Mouse (Mus musculus) spleen, postnatal 4 days (tissue): Measurements from ENCODE around the gene Tmprss11a.

ENCODE experiments used
- DNase-seq, 2 experiments: peaks; one replicate each; pipeline ENCODE4 v3.0.0; 2022; ENCODE audit warnings: low spot score in 2 of 2

Tmprss11a gene

DNA sequence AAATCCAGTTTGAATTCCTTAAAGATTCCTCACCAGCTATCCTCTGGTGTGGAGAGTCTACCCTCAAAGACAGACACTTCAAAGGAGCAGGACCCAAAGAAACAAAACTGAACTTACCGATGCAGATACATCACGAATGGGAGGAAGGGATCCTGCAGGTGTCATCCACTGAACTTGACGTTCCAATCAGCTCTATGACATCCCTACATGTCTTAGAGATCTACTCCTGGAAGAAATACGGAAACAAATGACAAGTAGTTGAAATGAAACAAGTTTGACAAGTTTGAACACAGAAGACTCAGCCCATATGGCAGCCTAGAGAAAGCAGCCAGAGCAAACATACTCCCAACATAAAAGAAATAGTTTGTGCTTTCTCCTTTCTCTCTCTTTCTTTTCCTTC lies at the start of gene Tmprss11a:
Gene Tmprss11a (minus strand): TSS at position 101 of the 400 bp plus-strand sequence.
- no peak for DNase-seq

DNA sequence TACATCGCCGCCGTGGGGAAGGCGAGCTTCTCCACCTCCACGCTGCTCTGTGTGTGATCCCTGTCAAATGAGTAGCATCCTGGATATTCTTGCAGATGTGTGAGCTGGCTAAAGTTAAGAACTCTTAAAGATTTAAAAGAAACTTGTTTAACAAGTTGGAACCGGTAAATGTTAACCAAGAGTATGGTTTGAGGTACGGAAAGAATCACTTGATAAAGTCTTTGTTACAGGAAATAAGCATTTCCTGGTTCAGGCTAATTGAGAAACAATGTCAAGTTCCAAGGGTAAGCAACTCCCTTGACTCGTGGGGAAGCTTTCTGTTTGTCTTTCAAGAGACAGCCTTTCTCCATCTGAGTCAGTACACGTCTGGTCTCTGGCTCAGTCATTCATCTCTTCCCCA lies 49.7 kb upstream of the Tmprss11a start, which contains the start of gene Tmprss11g:
Gene Tmprss11g (minus strand): TSS at position 101 of the 400 bp plus-strand sequence.
- DNase-seq: no peak

DNA sequence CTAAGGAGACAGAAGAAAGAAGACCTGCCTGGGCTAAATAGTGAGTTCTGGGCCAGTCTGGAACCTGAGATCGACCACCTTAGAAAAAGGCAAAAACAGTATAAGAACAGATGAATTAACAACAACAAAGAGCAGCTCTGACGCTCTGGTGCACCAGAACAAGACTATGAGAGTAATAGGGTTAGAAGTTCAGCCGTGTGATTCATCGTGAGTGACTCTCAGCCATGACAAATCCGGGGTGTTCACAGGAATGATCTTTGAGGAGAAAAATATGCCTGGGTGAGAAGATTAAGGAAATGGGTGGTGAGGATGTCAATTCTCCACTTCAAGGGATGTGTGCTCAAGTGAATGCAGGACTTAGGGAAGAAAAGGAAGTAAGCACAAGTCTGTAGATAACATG lies 42.7 kb upstream of the Tmprss11a start:
- no peak for DNase-seq

GRCm38 (mm10) chr5:86493453-86493852 lies 24.7 kb upstream of the Tmprss11a start:
- DNase-seq: no peak

DNA sequence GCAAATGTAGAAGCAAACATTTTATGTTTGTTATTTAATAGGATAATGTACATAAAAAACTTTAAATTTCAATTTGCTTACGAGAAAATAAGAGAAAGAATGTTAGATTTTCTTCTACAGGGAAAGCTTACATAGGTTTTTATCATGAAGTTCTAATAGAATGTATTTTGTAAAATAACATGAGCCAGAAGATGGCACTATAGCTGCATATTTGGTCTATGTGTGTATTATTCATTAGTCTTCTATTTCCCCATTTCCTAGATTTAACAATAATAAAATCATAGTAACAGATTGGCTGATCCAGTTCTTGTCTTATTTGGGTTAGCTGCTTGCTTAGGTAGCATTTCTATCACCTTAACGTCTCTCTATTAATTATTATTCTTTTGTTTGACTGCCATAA lies 13.8 kb upstream of the Tmprss11a start:
- no peak for DNase-seq

DNA sequence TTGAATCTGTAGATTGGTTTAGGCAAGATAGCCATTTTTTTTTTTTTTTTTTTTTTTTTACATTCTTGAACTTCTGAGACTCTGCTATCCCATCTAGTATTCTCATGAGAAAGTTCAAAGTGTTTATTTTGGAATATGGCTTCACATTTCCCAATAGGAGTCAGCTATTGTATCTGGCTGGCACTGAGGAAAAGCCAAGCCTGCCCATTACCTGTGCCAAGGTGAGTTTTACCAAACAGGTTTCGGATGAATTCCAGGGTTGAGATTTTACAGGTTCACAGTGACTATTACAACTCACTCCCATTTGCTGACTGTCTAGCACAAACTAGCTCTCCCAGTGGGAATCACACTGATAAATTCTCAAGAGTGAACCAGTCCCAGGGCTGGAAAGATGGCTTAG lies 13.2 kb upstream of the Tmprss11a start:
- no peak for DNase-seq

GRCm38 (mm10) chr5:86473859-86474258 lies 5.1 kb upstream of the Tmprss11a start:
- DNase-seq: no peak

- DNase-seq: no peak
Measured at GRCm38 (mm10) chr5:86439306-86439705, 29.5 kb downstream of the Tmprss11a start.

DNA sequence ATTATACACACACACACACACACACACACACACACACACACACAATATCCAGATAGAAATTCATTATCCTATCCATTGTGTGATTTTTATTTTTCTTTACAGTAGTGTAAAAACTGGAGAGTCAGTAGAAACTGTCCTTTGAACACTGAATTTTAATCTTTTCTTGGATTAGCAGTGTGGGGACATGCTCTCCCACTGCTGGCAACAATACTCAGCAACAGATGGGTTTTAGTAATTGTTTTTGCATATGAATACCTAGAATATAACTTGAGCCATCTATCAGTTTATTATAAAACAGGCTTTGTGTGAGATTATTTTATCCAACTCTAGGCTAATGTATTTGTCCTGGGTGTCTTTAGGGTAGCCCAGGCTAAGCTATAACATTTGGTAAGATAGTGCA lies 30.2 kb downstream of the Tmprss11a start:
- no peak for DNase-seq

DNA sequence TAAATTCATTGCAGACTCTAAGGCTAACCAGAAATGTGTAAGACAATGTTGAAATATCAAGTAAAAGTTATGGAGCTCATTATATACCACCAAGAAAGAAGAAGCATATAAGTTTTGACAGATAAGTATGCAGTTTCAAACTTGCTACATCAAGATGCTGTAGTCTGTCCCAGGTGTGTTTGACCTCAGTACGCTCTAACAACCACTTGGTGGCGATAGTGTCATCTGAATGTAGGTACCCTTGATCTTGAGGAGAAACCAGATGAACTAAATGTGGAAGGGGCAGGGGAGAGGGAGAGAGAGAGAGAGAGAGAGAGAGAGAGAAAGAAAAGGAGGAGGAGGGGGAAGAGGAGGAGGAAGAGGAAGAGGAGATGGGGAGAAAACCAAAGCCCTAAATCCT lies 36.1 kb downstream of the Tmprss11a start:
- DNase-seq: no peak

DNA sequence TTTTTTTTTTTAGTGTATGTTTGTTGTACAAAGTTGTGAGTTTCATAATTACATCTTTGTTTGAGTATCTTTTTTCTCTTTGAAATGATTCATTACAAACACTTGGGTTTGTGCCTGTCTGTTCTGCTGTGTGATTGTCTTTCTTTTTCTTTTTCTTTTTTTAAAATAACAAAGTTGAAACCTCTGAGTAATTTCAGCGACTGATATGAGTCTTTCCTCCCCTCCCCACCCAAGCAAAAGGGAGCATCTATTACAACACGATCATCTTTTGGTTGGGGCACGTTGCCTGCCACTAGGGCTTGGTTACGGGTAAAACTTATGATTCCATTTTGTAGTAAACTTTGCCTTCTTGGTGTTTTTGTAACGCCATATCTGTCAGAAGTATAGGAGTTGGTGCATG lies 37.7 kb downstream of the Tmprss11a start:
- no peak for DNase-seq

DNA sequence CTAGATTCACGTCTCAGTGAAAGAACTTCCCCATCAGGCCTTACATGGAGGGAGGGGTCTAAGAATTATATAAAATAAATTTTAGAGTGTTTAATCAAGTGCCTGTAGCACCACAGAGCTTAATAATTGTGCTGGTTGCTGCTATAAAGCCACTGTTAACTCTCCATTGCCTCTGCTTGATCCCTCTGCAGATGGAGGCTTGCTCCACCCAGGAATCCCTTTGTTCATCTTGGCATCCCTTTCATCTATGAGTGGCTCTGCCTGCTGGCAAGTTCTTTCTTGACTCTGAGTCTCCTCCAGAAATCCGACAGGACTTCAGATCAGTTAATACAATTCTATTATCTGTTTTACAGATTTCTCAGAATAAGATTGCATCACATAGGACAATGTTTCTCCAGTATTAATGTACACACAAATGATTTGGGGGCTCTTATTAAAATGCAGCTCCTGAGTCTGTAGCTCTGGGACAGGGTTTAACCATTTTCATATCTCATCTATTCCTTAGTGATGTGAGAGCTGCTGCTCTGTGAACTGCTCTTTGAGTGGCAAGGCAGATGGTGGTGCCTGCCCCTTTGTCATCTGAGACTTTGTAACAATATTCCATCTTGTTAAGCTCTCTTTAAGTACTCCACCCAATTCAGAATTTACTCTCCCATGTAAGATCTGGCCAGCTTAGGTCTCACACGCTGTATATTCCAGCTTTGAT lies 47.3 kb downstream of the Tmprss11a start:
- DNase-seq: no peak

DNA sequence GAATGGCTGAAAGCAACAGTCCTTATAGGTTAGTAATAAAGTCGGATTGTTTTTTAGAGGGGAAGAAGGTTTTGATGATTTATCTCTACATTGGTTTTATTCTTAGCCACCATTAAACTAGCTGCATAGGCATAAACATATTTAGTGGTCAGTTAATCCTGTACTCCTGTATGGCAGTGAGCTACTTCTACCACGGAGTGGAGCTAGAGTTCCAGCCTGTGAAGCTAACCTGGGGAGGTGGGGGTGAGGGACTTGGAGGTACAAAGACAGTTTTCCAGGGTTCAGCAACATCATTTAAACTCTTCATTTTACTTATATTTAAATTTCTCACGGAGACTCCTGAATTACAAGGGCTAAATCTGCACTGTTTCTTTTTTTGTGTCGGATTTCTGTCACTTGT lies 49.3 kb downstream of the Tmprss11a start:
- no peak for DNase-seq

- no peak for DNase-seq
Measured at GRCm38 (mm10) chr5:86414280-86414679, 54.5 kb downstream of the Tmprss11a start.

- no peak for DNase-seq
Measured at GRCm38 (mm10) chr5:86410815-86411214, 58.0 kb downstream of the Tmprss11a start.

DNA sequence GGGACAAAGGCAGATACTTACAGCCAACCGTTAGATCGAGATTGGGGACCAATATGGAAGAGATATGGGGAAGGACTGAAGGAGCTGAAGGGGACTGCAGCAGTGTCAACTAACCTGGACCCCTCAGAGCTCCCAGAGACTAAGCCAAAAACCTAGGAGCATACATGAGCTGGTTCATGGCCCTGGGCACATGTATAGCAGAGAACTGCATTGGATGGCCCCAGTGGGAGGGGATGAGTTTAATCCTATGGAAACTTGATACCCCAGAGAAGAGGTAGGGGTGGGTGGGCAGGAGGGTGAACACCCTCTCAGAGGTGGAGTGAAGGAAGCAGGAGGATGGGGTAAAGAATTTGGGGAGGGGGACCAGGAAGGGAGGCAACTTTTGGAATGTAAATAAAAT lies 60.8 kb downstream of the Tmprss11a start:
- no peak for DNase-seq

GRCm38 (mm10) chr5:86407191-86407590 lies 61.6 kb downstream of the Tmprss11a start:
- DNase-seq: no peak

DNA sequence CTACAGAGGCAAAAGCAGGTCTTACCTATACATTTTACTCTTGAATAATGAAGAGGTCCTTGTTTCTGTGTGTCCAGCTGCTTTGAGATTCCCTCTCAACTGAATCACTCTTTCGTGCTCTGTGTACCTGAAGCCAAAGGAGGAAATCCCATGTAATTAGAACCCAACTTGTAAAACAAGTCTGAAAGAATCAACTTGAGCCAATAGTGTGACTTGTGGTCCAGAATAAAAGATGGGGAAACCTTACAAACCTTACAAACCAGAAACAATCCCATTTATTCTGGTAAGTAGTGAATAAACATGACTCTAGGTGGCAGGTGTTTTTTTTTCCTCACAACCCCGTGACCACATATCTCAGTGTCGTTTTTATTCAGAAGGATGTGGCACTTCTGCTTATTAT lies 95.5 kb downstream of the Tmprss11a start, which contains the start of gene Tmprss11d:
Gene Tmprss11d (minus strand): TSS at position 101 of the 400 bp plus-strand sequence.
- no peak for DNase-seq
